Mouse (Mus musculus) lung, adult 2 months (tissue): ENCODE results near the gene Mpped1.

Experiments used
- CTCF ChIP-seq: fragments of 200-500 bp; IDR thresholded peaks from 2 replicates; pipeline ENCODE4 v1.5.1; 2011; ENCODE audit warnings: mild to moderate bottlenecking, low read length, control low read depth; ENCODE audit not compliant: insufficient read depth
- POLR2A ChIP-seq: fragments of 200-500 bp; IDR thresholded peaks from 2 replicates; pipeline ENCODE4 v1.6.1; 2011; ENCODE audit warnings: low read depth, mild to moderate bottlenecking, control low read depth, low read length, borderline replicate concordance; ENCODE audit errors: extremely low read depth

DNA sequence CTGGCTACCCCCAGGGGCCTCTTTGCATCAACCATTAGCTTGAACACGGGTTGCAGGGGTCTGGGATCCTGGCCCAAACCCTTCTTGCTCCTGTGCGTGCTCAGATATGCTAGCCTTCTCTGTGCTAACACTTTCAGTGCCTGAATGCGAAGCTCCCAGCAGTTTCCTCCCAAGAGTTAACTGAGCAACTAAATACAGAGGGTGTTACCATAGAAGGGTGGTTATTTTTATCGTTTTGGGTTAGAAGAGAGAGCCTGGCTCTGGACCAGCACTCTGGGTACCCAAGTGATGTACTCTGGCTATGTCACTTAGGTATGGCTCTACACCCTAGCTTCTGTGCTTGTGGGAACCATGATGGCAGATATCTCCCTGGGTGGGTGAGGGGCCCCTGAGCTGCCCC lies 68.2 kb downstream of the Mpped1 start:
- no peak for TF ChIP-seq CTCF
- no peak for TF ChIP-seq POLR2A
